Mouse (Mus musculus) left cerebral cortex, adult 11 months (tissue): Measurements from ENCODE around the gene Uck2.

Experiments
- DNase-seq: peaks from one replicate; pipeline ENCODE4 v3.0.0; 2022; ENCODE audit warnings: low spot score

Uck2 gene

GRCm38 (mm10) chr1:167253579-167253978, 31.5 kb downstream of the Uck2 start:
- no peak for DNase-seq

- no peak for DNase-seq
These were observed 35.2 kb downstream of the Uck2 start for GRCm38 (mm10) chr1:167249881-167250280.

- DNase-seq: no peak
These were observed 35.9 kb downstream of the Uck2 start for GRCm38 (mm10) chr1:167249252-167249651.

GRCm38 (mm10) chr1:167247886-167248285, 37.2 kb downstream of the Uck2 start:
- DNase-seq: no peak

- DNase-seq: no peak
These were observed 38.1 kb downstream of the Uck2 start for GRCm38 (mm10) chr1:167246976-167247375.

- DNase-seq: no peak
These were observed 38.8 kb downstream of the Uck2 start for GRCm38 (mm10) chr1:167246275-167246674.

- DNase-seq: no peak
These were observed 39.9 kb downstream of the Uck2 start for GRCm38 (mm10) chr1:167245180-167245641.

- DNase-seq: no peak
These were observed 42.9 kb downstream of the Uck2 start for GRCm38 (mm10) chr1:167242191-167242681.

- DNase-seq: no peak
These were observed 43.6 kb downstream of the Uck2 start for GRCm38 (mm10) chr1:167241487-167241886.

- DNase-seq: no peak
These were observed 44.8 kb downstream of the Uck2 start for GRCm38 (mm10) chr1:167240361-167240760.

- peak; percentile 50 for DNase-seq
These were observed 45.2 kb downstream of the Uck2 start for GRCm38 (mm10) chr1:167239916-167240315.

- no peak for DNase-seq
These were observed 47.3 kb downstream of the Uck2 start for GRCm38 (mm10) chr1:167237798-167238197.

- DNase-seq: no peak
These were observed 48.3 kb downstream of the Uck2 start for GRCm38 (mm10) chr1:167236790-167237189.

- DNase-seq: no peak
These were observed 50.8 kb downstream of the Uck2 start for GRCm38 (mm10) chr1:167234344-167234743.

- no peak for DNase-seq
These were observed 52.2 kb downstream of the Uck2 start for GRCm38 (mm10) chr1:167232918-167233317.

GRCm38 (mm10) chr1:167231612-167232283, 53.4 kb downstream of the Uck2 start:
- DNase-seq: no peak

GRCm38 (mm10) chr1:167230930-167231611, 54.0 kb downstream of the Uck2 start:
- DNase-seq: no peak

GRCm38 (mm10) chr1:167222382-167223010, 62.6 kb downstream of the Uck2 start:
- no peak for DNase-seq

GRCm38 (mm10) chr1:167220303-167221174, 64.6 kb downstream of the Uck2 start:
- peak; percentile 77 for DNase-seq

GRCm38 (mm10) chr1:167215460-167215859, 69.7 kb downstream of the Uck2 start:
- DNase-seq: no peak

GRCm38 (mm10) chr1:167212710-167213109, 72.4 kb downstream of the Uck2 start:
- no peak for DNase-seq
